Mouse (Mus musculus) cortical plate, adult 2 months (tissue): ENCODE measurements around the gene Adam10.

Source experiments
- CTCF ChIP-seq: fragments of 200-500 bp; IDR thresholded peaks from 2 replicates; pipeline ENCODE4 v1.5.1; 2011; ENCODE audit warnings: mild to moderate bottlenecking, control low read depth, low read length; ENCODE audit not compliant: insufficient read depth; ENCODE audit errors: extremely low read depth
- POLR2A ChIP-seq: fragments of 200-500 bp; IDR thresholded peaks from 2 replicates; pipeline ENCODE4 v1.6.1; 2011; ENCODE audit warnings: mild to moderate bottlenecking, low read length, control low read depth; ENCODE audit not compliant: insufficient read depth; ENCODE audit errors: extremely low read depth

DNA sequence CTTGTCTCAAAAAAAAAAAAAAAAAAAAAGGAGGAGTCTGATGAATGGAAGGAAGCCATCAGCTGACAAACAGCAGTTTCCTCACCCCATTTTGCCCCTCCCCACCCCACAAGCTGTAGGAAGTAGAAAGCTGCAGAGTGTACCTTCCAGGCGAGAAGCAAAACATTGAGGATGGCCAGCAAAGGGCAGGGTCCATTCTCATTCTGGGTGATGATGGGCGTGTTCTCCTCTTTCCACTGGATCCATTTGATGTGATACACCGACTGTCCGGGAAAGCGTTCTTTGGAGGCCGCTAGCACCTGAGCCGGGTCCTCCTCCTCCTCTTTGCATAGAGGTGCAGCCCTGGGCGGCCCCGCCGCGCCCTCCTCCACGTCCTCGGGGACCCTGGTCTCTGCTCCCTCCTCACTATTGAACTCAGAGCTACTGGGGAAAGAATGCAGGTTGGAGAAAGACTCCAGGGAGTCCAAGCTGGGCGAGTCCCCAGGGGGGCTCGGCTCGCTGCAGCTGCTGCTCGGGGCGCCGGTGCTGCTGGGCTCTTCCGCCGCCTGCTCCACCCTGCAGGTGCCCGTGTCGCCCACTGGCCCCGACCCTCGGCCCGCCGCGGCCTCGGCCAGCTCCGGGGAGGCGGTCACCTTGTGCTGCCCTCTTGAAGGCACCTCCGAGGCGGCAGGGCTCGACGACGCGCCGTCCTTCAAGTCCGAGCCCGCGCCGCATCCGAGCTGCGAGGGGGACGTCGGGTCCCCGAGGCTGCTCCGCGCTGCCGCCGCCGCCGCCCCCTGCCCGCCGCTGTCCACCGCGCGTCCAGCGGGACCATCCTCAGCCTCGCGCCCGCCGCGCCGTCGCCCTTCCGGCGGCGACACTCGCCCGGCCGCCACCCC lies 22.4 kb upstream of the Adam10 start, which contains the start of gene Gm10642:
- 0 out of 2 replicates have a peak, but pooled peaks have one; percentile 46 for TF ChIP-seq POLR2A
- no peak for TF ChIP-seq CTCF
